Mouse (Mus musculus) olfactory bulb, adult 2 months (tissue): Measurements from ENCODE around the gene Wasf2. TPM values are rescaled to one million over a fixed set of nuclear protein-coding genes. Genes with fewer than 3 reads are reported as not detected.
A peak's percentile ranks its signal among the peaks of the same experiment; 100 is the strongest.

Experiments
- H3K27ac ChIP-seq: fragments of 200-500 bp; 2 replicates; pipeline ENCODE4 v1.5.1; 2012; ENCODE audit warnings: low read depth, low read length; ENCODE audit not compliant: insufficient read depth
- H3K4me1 ChIP-seq: fragments of 200-500 bp; 2 replicates; pipeline ENCODE4 v1.6.1; 2012; ENCODE audit warnings: low read length; ENCODE audit not compliant: control insufficient read depth, insufficient read depth
- H3K4me3 ChIP-seq: fragments of 200-500 bp; 2 replicates; pipeline ENCODE4 v1.5.1; 2012; ENCODE audit warnings: mild to moderate bottlenecking, low read depth, low read length, moderate library complexity; ENCODE audit not compliant: insufficient read depth
- CTCF ChIP-seq: fragments of 200-500 bp; IDR thresholded peaks from 2 replicates; pipeline ENCODE4 v1.5.1; 2012; ENCODE audit warnings: low read depth, mild to moderate bottlenecking, low read length, moderate library complexity; ENCODE audit not compliant: insufficient read depth
- POLR2A ChIP-seq: fragments of 200-500 bp; IDR thresholded peaks from 2 replicates; pipeline ENCODE4 v1.6.1; 2012; ENCODE audit warnings: mild to moderate bottlenecking, low read depth, low read length, moderate library complexity; ENCODE audit not compliant: insufficient read depth
- WGBS: fragments of 180-500 bp; shearing (Covaris S2); methylation state at CpG from one replicate; pipeline ENCODE4 v1.1.7; 2018; 5-methylcytosine and 5-hydroxymethylcytosine counted together
- polyA plus RNA-seq: library from polyadenylated mRNA; stranded (reverse); fragments of >200 nt; gene quantifications from 2 replicates; pipeline ENCODE4 v1.2.4, GENCODE M21; 2012; ENCODE audit warnings: low replicate concordance; ENCODE audit not compliant: missing spikeins, insufficient read depth, insufficient read length

The Wasf2 gene
- polyA plus RNA-seq, result not detected in 2 replicates

GRCm38 (mm10) chr4:133129931-133130889 lies at the start of gene Wasf2:
Wasf2 (plus strand) TSS chr4:133130505.
- H3K4me1 ChIP-seq, result peaks cover 12% of the 10 kb centered on the region; the same call in 1 of the 2 replicates
- no peak for TF ChIP-seq CTCF
- TF ChIP-seq POLR2A, result peak; percentile 57; the same call in 1 of the 2 replicates
- peak within 1 kb of the TSS; percentile 10; the same call in 1 of the 2 replicates for H3K27ac ChIP-seq
- H3K4me3 ChIP-seq, result peak within 1 kb of the TSS; percentile 94
- WGBS, result under 1% methylated on average over 64 of the region's 65 CpGs

- 88% methylated on average over 3 of the region's 3 CpGs for WGBS
- TF ChIP-seq CTCF (no peak), POLR2A (no peak)
- H3K27ac ChIP-seq, result no peak overlapping the region
- H3K4me3 ChIP-seq, result no peak overlapping the region
- peaks cover 25% of the 10 kb centered on the region for H3K4me1 ChIP-seq
These were observed 49.4 kb upstream of the Wasf2 start for GRCm38 (mm10) chr4:133080862-133081261.

DNA sequence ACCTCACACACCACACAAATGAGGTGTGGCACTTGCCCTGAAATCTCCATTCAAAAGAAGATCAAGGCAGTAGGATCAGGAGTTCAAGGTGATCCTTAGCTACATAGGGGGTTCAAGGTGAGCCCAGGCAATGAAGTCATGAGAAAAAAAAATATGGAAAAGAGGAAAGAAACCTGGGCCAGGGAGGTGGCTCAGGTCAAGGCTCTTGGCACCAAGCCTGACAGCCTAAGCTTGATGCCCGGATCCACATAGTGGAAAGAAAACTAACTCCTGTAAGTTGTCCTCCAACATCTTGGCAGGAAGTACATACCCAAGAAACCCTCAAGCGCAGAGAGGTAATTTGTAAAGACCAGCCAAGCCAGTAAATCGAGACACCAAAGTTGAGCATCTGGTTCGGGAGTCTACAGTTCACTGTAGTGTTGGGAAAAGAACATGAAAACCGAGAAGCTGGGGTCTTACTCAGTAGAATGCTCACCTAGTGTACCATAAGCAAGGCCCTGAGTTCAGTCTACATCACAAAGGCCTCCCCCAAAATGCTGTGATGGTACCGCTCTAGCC lies 48.0 kb upstream of the Wasf2 start:
- WGBS, result 81% methylated on average over 6 of the region's 6 CpGs

DNA sequence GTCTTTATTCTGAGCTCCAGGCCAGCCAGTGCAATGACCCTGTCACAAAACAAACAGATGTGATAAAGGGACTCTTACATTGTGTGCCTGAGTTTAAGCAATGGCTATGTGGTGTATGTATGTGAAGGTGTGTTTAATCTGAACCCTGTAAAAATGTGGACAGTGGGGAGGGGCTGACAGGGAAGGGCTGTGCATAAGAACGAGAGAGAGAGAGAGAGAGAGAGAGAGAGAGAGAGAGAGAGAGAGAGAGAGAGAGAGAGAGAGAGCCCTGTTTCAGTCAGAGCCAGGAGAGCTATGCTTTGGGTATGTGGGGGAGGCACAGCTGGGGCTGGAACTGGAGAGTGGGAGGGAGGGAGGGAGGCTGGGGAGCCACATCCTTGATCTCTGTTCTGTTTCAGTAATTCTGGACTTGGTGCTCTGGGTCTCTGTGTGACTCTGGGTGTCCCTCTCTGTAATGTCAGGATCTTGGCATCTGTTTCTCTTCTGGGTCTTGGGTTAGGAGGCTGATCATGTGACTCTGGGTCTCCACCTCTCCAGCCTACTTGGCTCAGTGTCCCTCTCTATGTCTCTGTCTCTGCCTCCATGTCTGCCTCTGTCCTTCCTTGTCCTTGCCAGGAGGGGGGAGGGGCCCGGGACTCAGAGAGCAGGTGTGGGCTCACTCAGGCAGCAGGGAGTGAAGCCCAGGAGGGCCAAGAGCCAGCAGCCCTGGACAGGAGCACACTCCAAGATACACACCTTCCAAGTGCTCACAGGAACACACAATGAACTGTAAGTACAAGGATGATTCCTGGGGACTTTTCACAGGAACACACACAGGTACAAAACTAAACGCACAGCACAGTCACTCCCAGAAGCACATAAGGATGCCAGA lies 46.1 kb upstream of the Wasf2 start:
- Histone ChIP-seq H3K4me3 (no peak overlapping the region), H3K27ac (peak overlapping the region; percentile 94), H3K4me1 (peaks cover 39% of the 10 kb centered on the region)
- TF ChIP-seq CTCF (no peak), POLR2A (no peak)
- 6% methylated on average over 3 of the region's 3 CpGs for WGBS

More for the DNA sequence above, 48.0 kb upstream of the Wasf2 start:
- Histone ChIP-seq H3K4me3 (no peak overlapping the region), H3K4me1 (peaks cover 35% of the 10 kb centered on the region), H3K27ac (no peak overlapping the region)
- TF ChIP-seq CTCF (no peak), POLR2A (no peak)

DNA sequence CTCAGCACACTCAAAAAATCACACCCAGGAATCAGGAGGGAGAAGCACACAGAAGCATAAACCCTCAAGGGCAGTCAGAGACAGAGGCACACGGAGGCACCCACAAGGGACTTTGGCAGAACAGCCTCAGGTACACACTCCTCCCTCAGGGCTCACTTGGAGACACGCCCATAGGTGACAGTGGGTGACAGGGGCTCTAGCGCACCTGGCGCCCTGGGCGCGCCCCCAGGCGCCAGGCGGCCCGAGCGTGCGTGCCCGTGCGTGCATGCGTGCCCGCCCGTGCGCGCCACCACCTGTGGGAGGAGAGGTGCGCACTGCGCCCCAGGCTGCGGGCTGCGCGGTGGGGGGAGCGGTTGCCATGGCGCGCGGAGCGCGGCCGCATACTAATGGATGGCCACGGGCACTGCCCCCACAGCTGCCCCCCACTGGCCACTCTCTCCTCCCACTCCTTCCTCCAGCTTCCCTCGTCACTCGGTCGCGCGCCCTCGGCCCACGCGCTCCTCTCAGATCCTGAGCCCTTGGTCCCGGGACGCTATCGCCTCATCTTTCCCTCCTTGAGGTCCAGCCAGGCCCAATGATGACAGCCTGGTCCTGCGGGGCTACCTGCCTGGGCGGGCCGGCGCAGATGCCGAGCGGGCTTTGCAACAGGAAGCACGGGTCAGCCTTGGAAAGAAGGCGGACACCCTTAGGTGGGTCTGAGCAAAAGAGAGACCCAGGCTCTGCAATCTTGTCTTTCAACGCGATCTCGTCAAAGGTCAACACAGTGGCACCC lies 45.1 kb upstream of the Wasf2 start:
- peaks cover 44% of the 10 kb centered on the region for H3K4me1 ChIP-seq
- H3K27ac ChIP-seq, result peak overlapping the region; percentile 94
- WGBS, result 2% methylated on average over 47 of the region's 53 CpGs
- no peak for TF ChIP-seq CTCF
- TF ChIP-seq POLR2A, result no peak
- peak overlapping the region; percentile 35 for H3K4me3 ChIP-seq

DNA sequence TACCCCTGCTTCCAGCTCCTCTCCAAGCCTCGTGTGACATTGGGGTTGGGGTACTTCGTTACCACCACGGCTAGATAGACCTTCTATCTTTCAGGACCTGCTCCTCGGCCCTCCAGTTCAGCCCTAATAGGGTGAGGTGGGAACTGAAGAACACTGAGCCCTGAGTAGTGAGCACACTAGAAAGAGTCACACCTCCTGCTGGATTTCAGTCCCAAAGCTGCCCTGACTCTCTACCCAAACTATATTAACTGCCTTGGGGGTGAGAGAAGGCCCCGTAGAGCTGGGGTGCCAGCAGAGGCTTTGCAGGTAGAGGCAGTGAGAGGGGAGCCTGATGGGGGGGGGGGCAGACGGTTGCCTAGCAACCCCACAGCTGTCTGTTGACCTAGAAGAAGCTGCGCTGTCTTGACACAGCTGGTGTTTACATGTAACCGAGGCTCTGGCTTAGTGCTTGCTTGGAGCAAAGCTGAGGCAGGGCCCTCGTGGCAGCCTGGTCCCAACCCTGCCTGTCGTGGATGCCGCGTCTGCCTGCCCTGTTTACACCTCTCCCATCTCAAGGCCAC lies 44.4 kb upstream of the Wasf2 start:
- H3K4me3 ChIP-seq, result peak overlapping the region; percentile 35; the same call in 1 of the 2 replicates
- TF ChIP-seq CTCF, result no peak
- TF ChIP-seq POLR2A, result no peak
- 11% methylated on average over 12 of the region's 12 CpGs for WGBS
- peaks cover 50% of the 10 kb centered on the region for H3K4me1 ChIP-seq
- peak overlapping the region; percentile 94 for H3K27ac ChIP-seq

DNA sequence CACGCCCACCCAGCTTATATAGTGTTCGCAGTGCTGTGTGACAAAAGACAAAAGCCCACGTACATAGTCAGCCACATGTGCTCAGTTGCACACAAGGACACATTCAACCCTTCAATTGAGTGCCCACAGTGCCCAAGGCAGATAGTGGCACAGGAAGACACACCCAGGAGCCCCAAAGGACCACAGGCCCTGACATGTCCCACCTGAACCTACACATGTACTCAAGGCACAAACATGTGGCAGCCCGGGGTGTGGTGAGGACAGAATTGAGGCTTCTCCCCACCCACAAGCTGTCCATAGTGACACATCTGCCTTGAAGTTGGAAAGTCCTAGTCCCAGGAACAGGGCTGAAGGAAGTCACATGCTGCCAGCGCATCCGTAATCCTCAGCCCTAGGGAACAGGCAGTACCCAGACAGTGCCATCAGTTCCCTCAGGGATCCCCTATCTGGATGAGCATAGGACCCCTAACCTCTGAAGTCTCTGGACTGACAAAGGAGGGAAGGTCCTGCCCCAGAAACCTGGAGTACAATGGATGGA lies 43.1 kb upstream of the Wasf2 start:
- no peak for TF ChIP-seq CTCF
- TF ChIP-seq POLR2A, result no peak
- Histone ChIP-seq H3K27ac (peak overlapping the region; percentile 88), H3K4me1 (peaks cover 61% of the 10 kb centered on the region), H3K4me3 (no peak overlapping the region)
- WGBS, result 48% methylated on average over 6 of the region's 6 CpGs
